Mouse (Mus musculus): ENCODE measurements at regions not wholly inside any gene's neighbourhood (a gene's known extent, or its start where the extent isn't known, plus 50 kb on each side); places are given as distances from the start of the nearest gene placed in this dataset.

DNA sequence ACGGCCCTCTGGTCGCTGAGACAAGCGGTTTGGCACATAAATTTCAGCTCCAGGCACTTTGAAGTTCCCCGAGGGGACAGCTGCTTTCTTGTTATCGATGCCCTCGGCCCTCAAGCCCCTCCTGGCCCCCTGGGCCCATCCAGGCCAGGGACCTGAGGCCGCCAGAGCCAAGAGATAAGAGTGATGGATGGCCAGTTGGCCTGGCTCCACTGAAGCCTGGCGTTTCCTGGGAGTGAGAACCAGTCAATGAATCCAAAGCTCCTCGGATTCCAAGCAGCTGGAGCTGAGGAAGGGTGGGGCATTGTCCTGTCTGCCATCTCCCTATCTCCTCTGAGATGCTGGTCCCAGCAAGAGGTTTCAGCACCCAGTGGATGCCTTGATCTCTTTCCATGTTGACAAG, 71.6 kb upstream of the Hand1 start:
- TF ChIP-seq POLR2A (IDR thresholded peaks at IDR 0.05; ENCODE audit: low read depth, low read length) = no peak
- TF ChIP-seq CTCF (IDR thresholded peaks at IDR 0.05; ENCODE audit: extremely low read depth, insufficient read depth, insufficient read length, insufficient replicate concordance) = no peak

All from spleen, adult 2 months (tissue).